In the genomic region with DNA sequence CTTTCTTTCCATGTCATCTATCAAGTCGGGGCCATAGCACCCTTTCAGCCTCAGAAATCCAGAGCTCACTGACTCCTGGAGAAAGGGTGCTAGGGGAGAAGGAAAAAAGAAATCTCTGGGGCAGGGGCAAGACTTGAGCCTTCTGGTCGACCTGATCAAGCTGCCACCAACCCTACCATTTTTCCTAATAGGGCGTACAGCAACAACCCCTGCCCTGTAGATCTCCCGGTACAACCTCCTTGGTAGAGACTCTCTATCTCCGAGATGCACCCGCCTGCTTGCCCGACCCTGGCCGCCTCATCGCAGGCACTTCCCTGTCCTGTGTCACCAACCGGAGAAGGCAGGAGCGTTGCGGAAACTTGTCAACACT, we compare ENCODE assay signal across 9 mouse cellular contexts. TPM values are rescaled to one million over a fixed set of nuclear protein-coding genes. Genes with fewer than 3 reads are reported as not detected.
DNase-seq lines count a peak whose midpoint lies in the region; TF ChIP-seq lines count a peak whose summit lies in the region.
"Had no signal": no experiment of that assay in that cellular context is flagged by ENCODE, and none has a peak within 500 bp of the region (broad histone marks: within the 10 kb centered on the region; RNA-seq: fewer than 3 reads in every experiment).

No protein-coding gene starts in this region.

- no peak overlapping the region; the same call in 1 of the 2 replicates for H3K4me2 ChIP-seq in CH12.LX (ENCODE audit: insufficient read depth, low read depth, poor library complexity, severe bottlenecking)

- 2% methylated on average over 12 of the region's 12 CpGs for WGBS in heart, embryonic 10.5 days
- under 1% methylated on average over 12 of the region's 12 CpGs for WGBS in bone marrow, adult 2 months

- no peaks in the 10 kb centered on the region for H3K9me3 ChIP-seq in heart, embryonic 10.5 days
- no peaks in the 10 kb centered on the region for H3K9me3 ChIP-seq in CH12.LX (replicated peaks; ENCODE audit: low read length)
- H3K9me3 ChIP-seq: stomach, embryonic 15.5 days had no signal

- H3K79me2 ChIP-seq in CH12.LX (replicated peaks; ENCODE audit: control insufficient read depth, extremely low read depth, insufficient read depth, poor library complexity, severe bottlenecking), result no peaks in the 10 kb centered on the region

- no peak for TF ChIP-seq RAD21 in CH12.LX (IDR thresholded peaks at IDR 0.05; ENCODE audit: low read depth, low read length)

- no peaks in the 10 kb centered on the region for H3K27me3 ChIP-seq in heart, embryonic 10.5 days (ENCODE audit: insufficient read depth, poor library complexity, severe bottlenecking)
- H3K27me3 ChIP-seq in CH12.LX (replicated peaks), result no peaks in the 10 kb centered on the region
- H3K27me3 ChIP-seq: stomach, embryonic 15.5 days had no signal

- TF ChIP-seq CTCF in CH12.LX (conservative IDR thresholded peaks at IDR 0.05 in 1 of 2, IDR thresholded peaks at IDR 0.05 in 1 of 2; ENCODE audit: low read depth in 2 of 2, low read length in 2 of 2), result no peak
- no peak for TF ChIP-seq CTCF in bone marrow, adult 2 months (IDR thresholded peaks at IDR 0.05; ENCODE audit: control insufficient read depth, insufficient read depth, low read length)

- dilution Hi-C loops in CH12.LX (cut with MboI; ENCODE audit: extremely low pct_ligation_motif_present, extremely low pct_unique_long_range_greater_than_20kb, low sequenced_read_pairs), result no loop called here

- H3K27ac ChIP-seq in heart, embryonic 10.5 days, result no peak overlapping the region
- H3K27ac ChIP-seq in CH12.LX (ENCODE audit: insufficient read depth, low read depth), result no peak overlapping the region
- H3K27ac ChIP-seq in bone marrow, adult 2 months (ENCODE audit: control insufficient read depth, insufficient read depth, low read depth, low read length, poor library complexity), result no peak overlapping the region
- H3K27ac ChIP-seq: stomach, embryonic 15.5 days had no signal

- in situ Hi-C loops in CH12.LX (cut with MboI; ENCODE audit: low pct_ligation_motif_present, low pct_unique_long_range_greater_than_20kb, low sequenced_read_pairs), result loop anchor here (5.0 kb wide), 1 partner anchor 69 kb away; no protein-coding TSS in a partner anchor

- no peaks in the 10 kb centered on the region for H3K4me1 ChIP-seq in heart, embryonic 10.5 days
- peaks cover 5 to 16% of the 10 kb centered on the region in 2 experiments; a peak in 3 of 4 replicates for H3K4me1 ChIP-seq in CH12.LX (ENCODE audit: control insufficient read depth in 1 of 2, insufficient read depth in 2 of 2)
- H3K4me1 ChIP-seq in bone marrow, adult 2 months (ENCODE audit: control insufficient read depth, insufficient read depth, low read length), result no peaks in the 10 kb centered on the region
- H3K4me1 ChIP-seq: stomach, embryonic 15.5 days had no signal

- no peak overlapping the region for H3K4me3 ChIP-seq in heart, embryonic 10.5 days
- H3K4me3 ChIP-seq in CH12.LX (replicated peaks in 1 of 3; ENCODE audit: low read depth in 2 of 3, low read length in 2 of 3, poor library complexity in 1 of 3), result peak overlapping the region in 1 of 3 experiments; percentile 44
- peak overlapping the region; percentile 9 for H3K4me3 ChIP-seq in bone marrow, adult 2 months (replicated peaks; ENCODE audit: control insufficient read depth, low read depth, low read length)
- H3K4me3 ChIP-seq: stomach, embryonic 15.5 days had no signal

- no peak for TF ChIP-seq EP300 in CH12.LX (IDR thresholded peaks at IDR 0.05; ENCODE audit: low read length)

- H3K9ac ChIP-seq in CH12.LX (ENCODE audit: insufficient read depth, low read depth), result peak overlapping the region; percentile 65
- H3K9ac ChIP-seq: stomach, embryonic 15.5 days had no signal

- DNase-seq in heart, embryonic 10.5 days (ENCODE audit: low spot score), result peak; percentile 87
- DNase-seq in heart, postnatal 25 days (ENCODE audit: low spot score), result no peak
- DNase-seq in CH12.LX (ENCODE audit: extremely low read depth) (peak; percentile 52), liver (peak; percentile 57)
- peak; percentile 53 for DNase-seq in heart, postnatal 4 days
- DNase-seq in right cerebral cortex, postnatal 14 days, result peak; percentile 14
- no peak for DNase-seq in gastrocnemius, adult 8-10 months (ENCODE audit: low spot score in 2 of 2)

- intact Hi-C loops in heart, postnatal 25 days (cut with DNase I), result loop anchor here (5.0 kb wide), 1 partner anchor 69 kb away; no protein-coding TSS in a partner anchor

- TF ChIP-seq POLR2A in CH12.LX (IDR thresholded peaks at IDR 0.05; ENCODE audit: low read depth, low read length), result no peak
- TF ChIP-seq POLR2A in bone marrow, adult 2 months (IDR thresholded peaks at IDR 0.05; ENCODE audit: borderline replicate concordance, control insufficient read depth, low read depth, low read length), result no peak

- no peaks in the 10 kb centered on the region for H3K36me3 ChIP-seq in heart, embryonic 10.5 days
- no peaks in the 10 kb centered on the region for H3K36me3 ChIP-seq in CH12.LX (replicated peaks in 1 of 2; ENCODE audit: control insufficient read depth in 1 of 2, insufficient read depth in 1 of 2, low read length in 1 of 2)
- H3K36me3 ChIP-seq: stomach, embryonic 15.5 days had no signal

TF ChIP-seq in CH12.LX, 34 proteins besides CTCF, POLR2A, EP300 and RAD21:
- TF ChIP-seq ZKSCAN1 (IDR thresholded peaks at IDR 0.05; ENCODE audit: borderline replicate concordance, low read depth, low read length) (no peak), HCFC1 (IDR thresholded peaks at IDR 0.05; ENCODE audit: low read depth, low read length) (no peak), ETS1 (conservative IDR thresholded peaks at IDR 0.05; ENCODE audit: low read depth, low read length) (no peak), MAFK (IDR thresholded peaks at IDR 0.05; ENCODE audit: insufficient replicate concordance, low read length) (no peak), MAZ (IDR thresholded peaks at IDR 0.05; ENCODE audit: low read depth, low read length) (no peak), NELFE (IDR thresholded peaks at IDR 0.05; ENCODE audit: low read depth, low read length) (no peak), TCF12 (IDR thresholded peaks at IDR 0.05; ENCODE audit: low read depth, low read length) (no peak), GABPA (IDR thresholded peaks at IDR 0.05; ENCODE audit: insufficient replicate concordance, low read depth, low read length) (no peak), PAX5 (IDR thresholded peaks at IDR 0.05; ENCODE audit: low read length) (no peak), ELF1 (IDR thresholded peaks at IDR 0.05; ENCODE audit: low read depth, low read length) (no peak), ZNF384 (IDR thresholded peaks at IDR 0.05; ENCODE audit: low read depth, low read length) (no peak), NRF1 (IDR thresholded peaks at IDR 0.05; ENCODE audit: low read depth, low read length) (no peak)

RNA-seq across cellular contexts. Expression of a gene that starts 30.6 kb away (rescaled TPM):
- not detected in 2 replicates for polyA plus RNA-seq in heart, embryonic 10.5 days (2016; fragmentation: Nextera tagmentation; extraction: Ambion mirVana)
- total RNA-seq in heart, postnatal 25 days (2021), result not detected
- total RNA-seq in CH12.LX (2012; rRNA removed), result 15.0 TPM in 1 of 2 replicates, not detected in the other
- not detected in 2 replicates for total RNA-seq in CH12.LX (2014; rRNA removed)
- 1.9 and 3.0 TPM in 2 replicates for polyA plus RNA-seq in CH12.LX (2012; ENCODE audit: insufficient read length, low read depth)
- not detected in 2 replicates for polyA plus RNA-seq in bone marrow, adult 2 months (2011; ENCODE audit: insufficient read depth, insufficient read length, low replicate concordance, missing spikeins)
- total RNA-seq in heart, postnatal 4 days (2021), result not detected
- not detected for total RNA-seq in gastrocnemius, adult 8-10 months (2022)
- polyA plus RNA-seq: stomach, embryonic 15.5 days had no signal

RNA-seq across cellular contexts. Expression of a gene that starts 38.0 kb away (rescaled TPM):
- polyA plus RNA-seq in heart, embryonic 10.5 days (2016; fragmentation: Nextera tagmentation; extraction: Ambion mirVana), result 27.9 and 28.1 TPM in 2 replicates
- total RNA-seq in heart, postnatal 25 days (2021), result 1 to 10 TPM; 7.6 to 8.1 TPM
- 3.9 and 4.3 TPM in 2 replicates for total RNA-seq in CH12.LX (2012; rRNA removed)
- 2.3 and 2.9 TPM in 2 replicates for total RNA-seq in CH12.LX (2014; rRNA removed)
- polyA plus RNA-seq in CH12.LX (2012; ENCODE audit: insufficient read length, low read depth), result 6.6 and 10.4 TPM in 2 replicates
- 61.7 and 173 TPM in 2 replicates for polyA plus RNA-seq in bone marrow, adult 2 months (2011; ENCODE audit: insufficient read depth, insufficient read length, low replicate concordance, missing spikeins)
- 10 to 100 TPM; 15.0 to 17.5 TPM for total RNA-seq in heart, postnatal 4 days (2021)
- 1 to 10 TPM; 1.1 to 2.2 (median 1.4) TPM for total RNA-seq in gastrocnemius, adult 8-10 months (2022)

Comparison
In these comparisons a context has a peak if more than half of its experiments do, and no peak if none do; other contexts are left out.
1. DNase-seq: peak in heart, embryonic 10.5 days (single experiment), CH12.LX (single experiment), heart, postnatal 4 days (single experiment), liver (single experiment) and right cerebral cortex, postnatal 14 days (single experiment); none in heart, postnatal 25 days (single experiment) and gastrocnemius, adult 8-10 months (0 of 2).